ENCODE assay signal across 11 mouse cellular contexts in genomic region chr16:30797973-30798471, GRCm38 (mm10).
DNase-seq lines count a peak whose midpoint lies in the region; ATAC-seq lines count a peak whose summit lies in the region.
"Had no signal": no experiment of that assay in that cellular context is flagged by ENCODE, and none has a peak within 500 bp of the region (broad histone marks: within the 10 kb centered on the region; RNA-seq: fewer than 3 reads in every experiment).

No protein-coding gene starts in this region.

- H3K4me1 ChIP-seq in hindbrain, embryonic 16.5 days (ENCODE audit: control insufficient read depth, insufficient read depth, low read depth, low read length), result 0 out of 2 replicates have a peak, but pooled peaks cover 3% of the 10 kb centered on the region
- H3K4me1 ChIP-seq in hindbrain, embryonic 13.5 days (replicated peaks), result peaks cover 13% of the 10 kb centered on the region

- peak; percentile 79 for ATAC-seq in hindbrain, embryonic 16.5 days
- ATAC-seq in hindbrain, embryonic 13.5 days (ENCODE audit: low FRiP score), result no peak

- H3K4me2 ChIP-seq in hindbrain, embryonic 16.5 days (ENCODE audit: low read length), result no peak overlapping the region
- no peak overlapping the region for H3K4me2 ChIP-seq in hindbrain, embryonic 13.5 days

- H3K27me3 ChIP-seq in hindbrain, embryonic 16.5 days (replicated peaks; ENCODE audit: control insufficient read depth, insufficient read depth, low read length), result no peaks in the 10 kb centered on the region
- peaks cover 5% of the 10 kb centered on the region; the same call in 1 of the 2 replicates for H3K27me3 ChIP-seq in hindbrain, embryonic 13.5 days

- H3K27ac ChIP-seq in hindbrain, embryonic 16.5 days (ENCODE audit: low read depth, low read length), result no peak overlapping the region
- no peak overlapping the region for H3K27ac ChIP-seq in hindbrain, embryonic 13.5 days
- H3K27ac ChIP-seq: macrophage had no signal

- 42% methylated on average over 7 of the region's 7 CpGs for WGBS in hindbrain, embryonic 16.5 days
- WGBS in hindbrain, embryonic 13.5 days, result 63% methylated on average over 7 of the region's 7 CpGs

- peak; percentile 25 for DNase-seq in testis, postnatal 10 days (ENCODE audit: low spot score)
- no peak for DNase-seq in testis, postnatal 14 days (ENCODE audit: low spot score)
- peak; percentile 44 for DNase-seq in kidney, postnatal 10 days
- peak; percentile 47 for DNase-seq in yolk sac, embryonic 10.5 days (ENCODE audit: low spot score)
- DNase-seq in gastrocnemius, postnatal 10 days, result no peak
- no peak for DNase-seq in layer of hippocampus, postnatal 36 days
- DNase-seq: adrenal gland, postnatal 14 days; cerebellum, postnatal 36 days had no signal

- no peaks in the 10 kb centered on the region for H3K36me3 ChIP-seq in hindbrain, embryonic 16.5 days (ENCODE audit: control insufficient read depth, insufficient read depth, low read length)
- H3K36me3 ChIP-seq in hindbrain, embryonic 13.5 days, result no peaks in the 10 kb centered on the region

- H3K4me3 ChIP-seq in hindbrain, embryonic 16.5 days (ENCODE audit: low read length), result no peak overlapping the region
- no peak overlapping the region for H3K4me3 ChIP-seq in hindbrain, embryonic 13.5 days

- H3K9ac ChIP-seq in hindbrain, embryonic 16.5 days (ENCODE audit: low read depth, low read length), result no peak overlapping the region
- H3K9ac ChIP-seq in hindbrain, embryonic 13.5 days, result no peak overlapping the region

- no peaks in the 10 kb centered on the region for H3K9me3 ChIP-seq in hindbrain, embryonic 16.5 days (ENCODE audit: control insufficient read depth, low read length)
- H3K9me3 ChIP-seq in hindbrain, embryonic 13.5 days, result no peaks in the 10 kb centered on the region

Comparison
In these comparisons a context has a peak if more than half of its experiments do, and no peak if none do; other contexts are left out.
1. DNase-seq: peak in testis, postnatal 10 days (single experiment), kidney, postnatal 10 days (single experiment) and yolk sac, embryonic 10.5 days (single experiment); none in testis, postnatal 14 days (single experiment), gastrocnemius, postnatal 10 days (single experiment) and layer of hippocampus, postnatal 36 days (0 of 2).